ENCODE assay signal across 19 mouse cellular contexts in the genomic region with DNA sequence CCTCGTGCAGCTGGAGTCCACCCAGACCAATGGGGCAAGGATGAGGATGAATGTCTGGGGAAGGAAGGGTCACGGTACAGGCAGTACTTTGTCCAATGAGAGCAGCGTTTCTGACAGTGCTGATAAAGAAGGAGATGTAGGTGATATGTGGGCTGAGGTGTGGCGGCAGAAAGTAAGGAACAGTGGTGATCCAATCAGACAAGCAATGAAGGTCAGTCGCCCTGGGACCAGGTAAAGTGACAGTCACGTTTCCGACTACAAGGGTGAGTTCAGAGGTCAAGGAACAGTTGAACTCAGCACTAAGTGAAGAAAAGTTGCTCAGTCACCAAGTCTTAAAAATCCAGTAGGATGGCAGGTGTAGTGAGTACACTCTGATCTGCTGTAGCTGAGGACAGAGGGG.
"Had no signal": no experiment of that assay in that cellular context is flagged by ENCODE, and none has a peak within 500 bp of the region (broad histone marks: within the 10 kb centered on the region; RNA-seq: fewer than 3 reads in every experiment).

No protein-coding gene starts in this region.

- H3K4me1 ChIP-seq: liver, embryonic 15.5 days; megakaryocyte, embryonic 14.5 days; midbrain, embryonic 13.5 days; neural tube, embryonic 13.5 days had no signal

- H3K27me3 ChIP-seq: limb, embryonic 13.5 days; liver, embryonic 12.5 days; liver, embryonic 15.5 days; lung, embryonic 15.5 days; megakaryocyte, embryonic 14.5 days; midbrain, embryonic 13.5 days; neural tube, embryonic 13.5 days had no signal

- H3K4me3 ChIP-seq: layer of hippocampus, adult 2 months; limb, embryonic 10.5 days; limb, embryonic 13.5 days; liver, embryonic 12.5 days; liver, embryonic 15.5 days; lung, embryonic 15.5 days; megakaryocyte, embryonic 14.5 days; midbrain, embryonic 10.5 days; midbrain, embryonic 13.5 days; neural tube, embryonic 13.5 days had no signal

- H3K27ac ChIP-seq: limb, embryonic 10.5 days; limb, embryonic 13.5 days; liver, embryonic 12.5 days; liver, embryonic 15.5 days; lung, embryonic 15.5 days; midbrain, embryonic 10.5 days; midbrain, embryonic 13.5 days; neural tube, embryonic 13.5 days had no signal

- DNase-seq: kidney, adult 8-10 months; kidney, postnatal 10 days; layer of hippocampus, adult 9-11 months; liver; lung, adult 18-20 months; lung, postnatal 10 days; lung, postnatal 36 days; thymus, adult 18-20 months; thymus, postnatal 36 days had no signal

- H3K36me3 ChIP-seq: limb, embryonic 10.5 days; limb, embryonic 13.5 days; liver, embryonic 12.5 days; liver, embryonic 15.5 days; lung, embryonic 15.5 days; midbrain, embryonic 10.5 days; midbrain, embryonic 13.5 days; neural tube, embryonic 13.5 days had no signal
